Mouse (Mus musculus): ENCODE results near the gene Ssh3.

Gene Ssh3

GRCm38 (mm10) chr19:4268566-4269361 lies at the start of gene Ssh3:
Ssh3 (minus strand) TSS chr19:4269180.
- DNase-seq (ENCODE audit: low spot score) = peak; percentile 54

GRCm38 (mm10) chr19:4317181-4317580 lies 48.2 kb upstream of the Ssh3 start:
- DNase-seq (ENCODE audit: low spot score) = no peak

- DNase-seq (ENCODE audit: low spot score) = no peak
Measured at GRCm38 (mm10) chr19:4315223-4315944, 46.4 kb upstream of the Ssh3 start.

GRCm38 (mm10) chr19:4309776-4310185 lies 40.8 kb upstream of the Ssh3 start:
- DNase-seq (ENCODE audit: low spot score) = peak; percentile 67

- no peak for DNase-seq (ENCODE audit: low spot score)
Measured at GRCm38 (mm10) chr19:4309302-4309701, 40.3 kb upstream of the Ssh3 start.

- peak; percentile 70 for DNase-seq (ENCODE audit: low spot score)
Measured at GRCm38 (mm10) chr19:4306190-4306577, 37.2 kb upstream of the Ssh3 start, which contains the start of gene Grk2. Grk2 (minus strand) TSS chr19:4306222.

- DNase-seq (ENCODE audit: low spot score) = peak; percentile 40
Measured at GRCm38 (mm10) chr19:4305491-4306189, 36.7 kb upstream of the Ssh3 start.

GRCm38 (mm10) chr19:4304871-4305321 lies 35.9 kb upstream of the Ssh3 start:
- no peak for DNase-seq (ENCODE audit: low spot score)

GRCm38 (mm10) chr19:4304251-4304821 lies 35.4 kb upstream of the Ssh3 start:
- no peak for DNase-seq (ENCODE audit: low spot score)

GRCm38 (mm10) chr19:4303640-4303995 lies 34.6 kb upstream of the Ssh3 start:
- DNase-seq (ENCODE audit: low spot score) = no peak

GRCm38 (mm10) chr19:4302936-4303639 lies 34.1 kb upstream of the Ssh3 start:
- DNase-seq (ENCODE audit: low spot score) = no peak

- DNase-seq (ENCODE audit: low spot score) = no peak
Measured at GRCm38 (mm10) chr19:4301735-4302651, 33.0 kb upstream of the Ssh3 start.

- no peak for DNase-seq (ENCODE audit: low spot score)
Measured at GRCm38 (mm10) chr19:4300852-4301734, 32.1 kb upstream of the Ssh3 start.

GRCm38 (mm10) chr19:4300271-4300704 lies 31.3 kb upstream of the Ssh3 start:
- no peak for DNase-seq (ENCODE audit: low spot score)

- DNase-seq (ENCODE audit: low spot score) = no peak
Measured at GRCm38 (mm10) chr19:4299574-4300270, 30.7 kb upstream of the Ssh3 start.

- no peak for DNase-seq (ENCODE audit: low spot score)
Measured at GRCm38 (mm10) chr19:4299126-4299525, 30.1 kb upstream of the Ssh3 start.

- DNase-seq (ENCODE audit: low spot score) = no peak
Measured at GRCm38 (mm10) chr19:4298322-4299121, 29.5 kb upstream of the Ssh3 start.

GRCm38 (mm10) chr19:4297851-4298250 lies 28.9 kb upstream of the Ssh3 start:
- no peak for DNase-seq (ENCODE audit: low spot score)

All from c-Kit-positive CD71-positive TER-119-positive erythroid progenitor cells, embryonic 14.5 days (primary cell).